Mouse (Mus musculus) telencephalon, adult 2 months (tissue): ENCODE measurements at regions not wholly inside any gene's neighbourhood (a gene's known extent, or its start where the extent isn't known, plus 50 kb on each side); places are given as distances from the start of the nearest gene placed in this dataset.

Experiments
- DNase-seq: peaks from one replicate; pipeline ENCODE4 v3.0.0-alpha.2; 2011; ENCODE audit warnings: low read depth, low spot score

GRCm38 (mm10) chr4:48871105-48871504 is 188.0 kb upstream of the Plppr1 start:
- no peak for DNase-seq

GRCm38 (mm10) chr4:48889074-48889592 is 169.9 kb upstream of the Plppr1 start:
- DNase-seq: no peak

GRCm38 (mm10) chr4:48904551-48904950 is 154.5 kb upstream of the Plppr1 start:
- DNase-seq: no peak

- DNase-seq: no peak
These were observed 153.7 kb upstream of the Plppr1 start for GRCm38 (mm10) chr4:48905196-48905867.

- no peak for DNase-seq
These were observed 149.9 kb upstream of the Plppr1 start for GRCm38 (mm10) chr4:48909161-48909560.

- DNase-seq: no peak
These were observed 145.8 kb upstream of the Plppr1 start for GRCm38 (mm10) chr4:48913301-48913700.

- DNase-seq: peak; percentile 92
These were observed 134.3 kb upstream of the Plppr1 start for GRCm38 (mm10) chr4:48924576-48925459.

GRCm38 (mm10) chr4:48938420-48938819 is 120.7 kb upstream of the Plppr1 start:
- no peak for DNase-seq

GRCm38 (mm10) chr4:48938892-48939291 is 120.2 kb upstream of the Plppr1 start:
- peak; percentile 57 for DNase-seq

- no peak for DNase-seq
These were observed 113.7 kb upstream of the Plppr1 start for GRCm38 (mm10) chr4:48945266-48945818.

GRCm38 (mm10) chr4:48952965-48953364 is 106.1 kb upstream of the Plppr1 start:
- peak; percentile 31 for DNase-seq

GRCm38 (mm10) chr4:48975810-48976209 is 83.3 kb upstream of the Plppr1 start:
- DNase-seq: no peak

GRCm38 (mm10) chr4:48992021-48992420 is 67.1 kb upstream of the Plppr1 start:
- DNase-seq: no peak
